Mouse (Mus musculus) adrenal gland, adult 18-20 months (tissue): ENCODE results near the gene Aldoc. TPM values are rescaled to one million over a fixed set of nuclear protein-coding genes. Genes with fewer than 3 reads are reported as not detected.
"Not testable (repeated sequence)": the region's sequence is repeated elsewhere in the genome, so short reads cannot be mapped to it uniquely, and the experiment has no call there.

Experiments
- DNase-seq, 2 experiments: peaks; one replicate each; pipeline ENCODE4 v3.0.0; 2021 to 2022; ENCODE audit warnings: low spot score in 2 of 2
- long read RNA-seq, 2 experiments: library from polyadenylated mRNA; stranded (forward); transcript quantifications; one replicate each; pipeline ENCODE4 v2.0.0; 2021
- total RNA-seq, 2 experiments: library from RNA; stranded (reverse); gene quantifications; 1 replicate in 1 of 2; 2 replicates in 1 of 2; pipeline ENCODE4 v1.2.3; 2021

Gene Aldoc
- total RNA-seq: 10 to 100 TPM; 20.8 to 26.9 TPM
- long read RNA-seq, experiment 1, transcript Aldoc-201 (9 exons, 2,786 nt): major isoform, 18 of 19 reads
- long read RNA-seq, experiment 1, partial matches to known transcripts: 0 of 19 reads
- long read RNA-seq, experiment 1, other reads (novel, unspliced or antisense): 1 of 19 reads
- long read RNA-seq, experiment 2, transcript Aldoc-201 (9 exons, 2,786 nt): major isoform, 27 of 30 reads
- long read RNA-seq, experiment 2, partial matches to known transcripts: 2 of 30 reads
- long read RNA-seq, experiment 2, other reads (novel, unspliced or antisense): 1 of 30 reads

DNA sequence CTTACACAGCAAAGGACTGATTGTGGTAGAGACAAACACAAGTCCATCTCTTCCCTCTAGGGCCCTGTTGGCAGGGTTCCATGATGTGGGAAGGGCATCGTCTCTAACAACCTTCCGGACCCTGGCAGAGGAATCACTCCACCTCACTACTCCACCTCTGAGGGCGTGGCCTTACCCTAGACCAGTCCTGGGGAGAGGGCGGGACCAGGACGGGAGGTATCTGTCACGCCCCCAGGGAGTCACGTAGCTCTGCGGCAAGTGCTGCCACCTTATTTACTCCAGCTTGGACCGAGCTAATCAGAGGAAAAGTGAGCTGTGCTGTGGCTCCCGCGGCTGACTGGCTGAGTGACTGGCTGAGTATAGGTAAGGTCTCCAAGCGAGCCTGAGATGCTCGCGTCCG is at the start of gene Aldoc:
TSS of gene Aldoc (plus strand) at position 109 of the 400 bp plus-strand sequence.
- DNase-seq: peak; percentile 60 to 75

DNA sequence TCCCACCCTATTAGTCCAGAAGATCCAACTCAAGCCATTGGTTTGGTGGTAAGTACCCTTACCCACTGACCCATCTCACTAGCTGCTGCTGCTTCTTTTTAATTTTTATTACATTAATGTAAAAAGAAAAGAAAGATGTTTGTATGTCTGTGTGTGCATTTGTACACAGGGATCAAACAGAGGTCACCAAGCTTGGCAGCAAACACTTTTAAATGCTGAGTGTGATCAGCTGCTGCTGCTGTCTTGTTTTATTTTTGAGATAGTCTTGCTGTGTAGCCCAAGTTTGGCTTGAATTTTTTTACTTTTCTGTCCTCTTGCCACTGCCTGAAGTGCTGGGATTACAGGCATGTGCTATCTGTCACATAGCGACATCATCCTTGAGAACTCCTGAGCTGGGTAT is 47.2 kb upstream of the Aldoc start:
- DNase-seq: no peak

DNA sequence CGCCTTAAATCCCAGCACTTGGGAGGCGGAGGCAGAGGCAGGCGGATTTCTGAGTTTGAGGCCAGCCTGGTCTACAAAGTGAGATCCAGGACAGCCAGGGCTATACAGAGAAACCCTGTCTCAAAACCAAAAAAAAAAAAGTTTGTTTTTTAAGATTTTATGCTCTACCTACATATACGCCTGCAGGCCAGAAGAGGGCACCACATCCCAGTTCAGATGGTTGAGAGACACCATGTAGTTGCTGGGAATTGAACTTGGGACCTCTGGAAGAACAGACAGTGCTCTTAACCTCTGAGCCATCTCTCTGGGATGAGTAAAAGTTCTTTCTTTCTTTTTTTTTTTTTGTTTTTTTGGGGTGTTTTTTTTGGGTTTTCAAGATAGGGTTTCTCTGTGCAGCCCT is 46.6 kb upstream of the Aldoc start:
- DNase-seq: not testable (repeated sequence)

DNA sequence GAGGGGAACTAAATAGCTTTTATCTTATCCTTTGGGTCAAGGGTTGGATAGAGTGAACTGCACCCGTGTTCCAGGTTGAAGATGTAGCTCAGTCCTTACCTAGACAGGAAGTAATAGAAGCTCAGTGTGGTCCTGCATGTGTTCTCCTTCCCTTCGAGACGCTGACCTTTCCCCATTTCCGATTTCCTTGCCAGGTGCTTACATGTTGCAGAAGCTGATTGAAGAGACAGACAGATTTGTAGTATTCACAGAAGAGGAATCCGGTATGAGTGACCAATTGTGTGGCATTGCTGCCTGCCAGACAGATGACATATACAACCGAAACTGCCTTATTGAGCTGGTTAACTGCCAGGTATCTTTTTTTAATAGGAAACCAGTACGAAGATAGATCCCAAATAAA is 43.9 kb upstream of the Aldoc start:
- no peak for DNase-seq

DNA sequence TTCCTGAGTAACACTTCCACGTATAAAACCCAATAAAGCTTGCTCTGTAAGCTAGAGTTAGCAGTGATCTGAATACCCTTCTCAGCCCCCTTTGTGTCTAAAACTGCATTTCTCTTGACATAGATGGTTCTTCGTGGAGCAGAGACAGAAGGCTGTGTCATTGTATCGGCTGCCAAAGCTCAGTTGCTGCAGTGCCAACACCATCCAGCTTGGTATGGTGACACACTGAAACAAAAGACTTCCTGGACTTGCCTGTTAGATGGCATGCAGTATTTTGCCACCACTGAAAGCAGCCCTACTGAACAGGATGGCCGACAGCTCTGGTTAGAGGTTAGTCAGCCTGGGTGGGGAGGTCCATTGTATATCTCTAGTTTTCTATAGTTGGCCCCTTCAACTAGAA is 43.2 kb upstream of the Aldoc start:
- DNase-seq: no peak

DNA sequence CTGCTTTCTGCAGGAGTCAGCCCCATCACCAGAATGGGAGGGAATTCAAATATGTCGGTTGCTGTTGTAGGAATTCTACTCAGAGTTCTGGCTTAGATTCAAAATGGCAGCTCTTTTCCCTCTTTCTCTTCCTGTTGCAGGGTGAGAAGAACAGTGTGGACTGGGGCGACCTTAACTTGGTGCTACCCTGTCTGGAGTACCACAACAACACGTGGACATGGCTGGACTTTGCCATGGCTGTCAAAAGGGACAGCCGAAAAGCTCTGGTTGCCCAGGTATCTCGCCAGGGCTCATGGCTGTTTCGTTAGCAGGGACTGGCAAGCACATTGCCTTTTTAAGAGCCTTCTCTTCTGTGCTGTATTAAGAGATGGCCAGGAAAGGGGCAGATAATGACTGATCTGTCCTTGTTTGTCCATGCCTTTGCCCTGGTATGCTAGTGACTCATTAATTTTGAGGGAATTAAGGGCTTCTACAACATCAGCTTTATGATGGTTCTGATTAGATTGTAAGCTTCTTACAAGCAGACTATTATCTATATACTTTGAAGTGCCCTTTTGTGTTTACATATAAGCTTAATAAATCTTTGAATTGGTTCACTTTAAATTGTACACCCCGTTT is 33.5 kb upstream of the Aldoc start:
- no peak for DNase-seq

DNA sequence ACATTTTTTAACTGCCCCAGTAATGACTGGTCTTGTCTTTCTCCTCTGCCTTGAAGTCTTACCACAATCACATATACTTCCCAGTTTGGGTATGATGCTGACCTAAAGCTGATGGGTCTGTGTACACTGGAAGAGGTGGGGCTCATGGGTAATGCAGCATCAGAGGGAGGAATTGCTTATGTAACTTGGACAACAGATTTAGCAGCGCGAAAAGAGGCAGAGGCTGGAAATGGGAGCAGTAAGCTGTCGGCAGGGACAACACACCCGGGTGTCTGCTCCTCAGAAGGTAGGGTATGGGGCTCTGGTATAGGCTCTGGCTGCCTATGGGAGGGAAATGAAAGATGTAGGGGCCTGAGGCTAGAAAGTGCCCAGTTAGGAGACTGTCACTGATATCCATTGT is 32.1 kb upstream of the Aldoc start, which contains the start of gene BC030499:
TSS of gene BC030499 (plus strand) at position 188 of the 400 bp plus-strand sequence.
- DNase-seq: no peak

DNA sequence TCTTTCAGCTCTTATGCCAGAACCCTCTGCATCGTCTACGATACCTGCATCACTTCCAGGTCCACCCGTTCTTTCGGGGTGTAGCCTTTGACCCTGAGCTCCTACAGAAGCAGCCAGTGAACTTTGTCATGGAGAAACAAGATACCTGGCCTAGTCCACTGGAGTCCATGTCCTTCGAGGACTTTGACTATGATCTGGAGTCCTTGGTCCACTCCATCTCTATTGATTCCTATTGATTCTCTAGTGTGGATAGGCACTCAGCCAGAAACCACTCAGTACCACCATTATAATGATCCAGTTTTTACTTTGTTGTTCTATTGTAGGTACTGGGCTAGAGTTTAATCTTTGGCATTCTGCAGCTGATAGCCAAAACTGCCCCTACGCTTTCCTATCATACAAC is 28.2 kb upstream of the Aldoc start:
- no peak for DNase-seq

DNA sequence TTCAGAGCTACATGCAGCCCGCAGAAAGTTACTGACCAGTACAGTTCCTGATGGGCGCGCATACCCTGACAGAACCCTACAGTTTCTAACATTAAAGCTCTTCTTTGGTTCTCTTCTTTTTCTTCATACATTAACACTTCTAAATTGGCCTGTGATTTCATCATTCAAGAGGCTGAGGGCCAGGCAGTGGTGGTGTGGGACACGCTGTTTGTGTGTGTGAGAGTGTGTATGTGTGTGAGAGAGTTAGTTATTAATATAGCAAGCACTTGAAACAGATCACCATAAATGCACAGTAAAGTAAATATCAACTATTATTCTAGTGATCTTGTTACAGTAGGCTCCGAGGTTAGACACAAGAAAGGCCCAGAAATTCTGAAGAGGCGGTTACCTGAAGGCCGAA is 21.9 kb upstream of the Aldoc start:
- no peak for DNase-seq

DNA sequence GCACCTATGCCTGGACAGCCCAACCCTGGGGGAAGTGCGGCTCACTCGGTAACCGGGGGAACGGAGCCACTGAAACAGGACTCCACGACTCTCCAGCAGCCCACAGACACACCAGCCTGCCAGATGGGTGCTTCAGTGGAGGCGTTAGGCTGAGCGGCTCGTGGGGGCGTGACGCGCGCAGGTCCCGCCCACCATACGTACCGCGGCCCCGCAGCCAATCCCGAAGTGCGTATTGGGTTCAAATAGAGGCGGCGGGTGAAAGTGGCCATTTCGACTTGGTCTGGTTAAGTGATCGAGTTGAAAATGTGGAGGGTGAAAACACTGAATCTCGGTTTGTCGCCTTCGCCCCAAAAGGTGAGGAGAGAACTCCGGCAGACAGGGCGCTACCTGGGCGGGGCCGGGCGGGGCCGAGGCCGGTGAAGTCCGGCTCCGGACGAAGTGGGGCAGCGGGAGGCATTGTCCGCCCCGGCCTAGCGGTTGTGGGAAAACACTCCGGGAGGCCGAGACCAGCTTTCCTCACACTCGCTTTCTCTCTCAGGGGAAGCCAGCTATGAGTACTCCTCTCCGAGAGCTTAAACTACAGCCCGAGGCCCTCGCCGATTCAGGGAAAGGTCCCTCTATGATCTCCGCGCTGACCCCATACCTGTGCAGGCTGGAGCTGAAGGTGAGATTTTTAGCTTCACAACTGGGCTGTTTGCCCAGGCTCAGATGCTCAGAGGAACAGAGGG is 21.2 kb upstream of the Aldoc start, which contains the start of gene Spag5:
TSS of gene Spag5 (plus strand) at position 173 of the 728 bp plus-strand sequence.
- DNase-seq: peak; percentile 85 to 86

DNA sequence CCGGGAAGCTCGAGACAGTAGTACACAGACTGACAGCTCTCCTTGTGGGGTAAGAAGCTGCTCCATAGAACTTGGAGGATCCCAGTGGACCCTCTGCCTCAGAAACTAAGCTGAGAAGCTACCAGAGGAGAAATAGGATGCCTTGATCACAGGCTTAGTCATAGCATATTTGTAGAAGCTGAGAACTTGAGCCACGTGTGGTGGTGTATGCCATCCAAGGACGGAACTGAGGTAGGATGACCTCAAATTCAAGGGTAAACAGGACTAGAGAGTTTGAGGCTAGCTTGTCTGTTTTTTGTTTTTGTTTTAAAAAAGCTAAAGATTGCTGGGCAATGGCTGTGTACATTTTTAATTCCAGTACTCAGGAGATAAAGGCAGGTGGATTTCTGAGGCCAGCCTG is 17.5 kb upstream of the Aldoc start:
- no peak for DNase-seq

DNA sequence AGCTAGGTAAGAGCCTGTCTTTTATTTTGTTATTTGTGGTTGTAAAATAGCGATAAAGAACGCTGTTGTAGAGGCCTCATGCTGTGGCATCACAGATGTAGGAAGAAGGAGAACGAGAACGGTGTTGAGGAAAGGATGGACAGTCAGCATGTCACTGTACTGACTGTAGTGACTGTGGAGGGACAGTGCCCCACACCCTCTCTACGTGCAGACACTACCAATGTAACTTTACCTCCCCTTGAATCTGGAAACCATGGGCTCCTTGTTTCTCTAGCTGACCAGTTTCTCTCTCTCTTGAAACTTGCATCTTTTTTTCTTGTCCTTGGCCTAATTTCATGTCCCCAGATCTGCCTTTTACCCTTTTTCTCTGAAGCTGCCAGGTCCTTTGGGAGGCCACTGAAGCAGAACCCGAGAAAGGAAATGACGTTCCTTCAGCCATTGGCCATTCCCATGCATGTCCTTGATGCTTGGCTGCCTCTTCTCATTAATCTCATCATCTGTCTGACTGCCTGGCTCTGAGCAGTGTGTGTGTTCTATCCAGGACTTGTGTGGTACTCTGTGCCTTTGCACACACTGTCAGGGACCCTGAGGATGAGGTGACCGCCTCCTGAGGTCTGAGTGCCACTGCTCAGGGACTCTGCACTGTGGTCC is 11.8 kb upstream of the Aldoc start:
- DNase-seq: no peak

DNA sequence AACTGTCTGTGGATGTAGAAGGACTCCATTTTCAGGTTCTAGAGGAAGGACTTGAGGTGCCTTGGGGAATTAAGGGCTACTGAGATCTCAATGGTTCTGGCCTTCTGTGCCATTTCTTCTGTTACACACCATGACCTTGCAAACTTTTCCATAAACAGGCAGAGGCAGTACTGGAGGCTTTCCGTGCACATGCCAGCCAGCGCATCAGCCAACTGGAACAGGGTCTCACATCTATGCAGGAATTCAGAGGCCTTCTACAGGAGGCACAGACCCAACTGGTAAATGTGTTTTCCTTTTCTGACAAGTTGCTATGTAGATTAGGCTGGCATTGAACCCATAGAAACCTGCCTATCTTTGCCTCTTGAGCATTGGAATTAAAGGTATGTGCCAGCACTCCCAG is 9.1 kb upstream of the Aldoc start:
- no peak for DNase-seq

DNA sequence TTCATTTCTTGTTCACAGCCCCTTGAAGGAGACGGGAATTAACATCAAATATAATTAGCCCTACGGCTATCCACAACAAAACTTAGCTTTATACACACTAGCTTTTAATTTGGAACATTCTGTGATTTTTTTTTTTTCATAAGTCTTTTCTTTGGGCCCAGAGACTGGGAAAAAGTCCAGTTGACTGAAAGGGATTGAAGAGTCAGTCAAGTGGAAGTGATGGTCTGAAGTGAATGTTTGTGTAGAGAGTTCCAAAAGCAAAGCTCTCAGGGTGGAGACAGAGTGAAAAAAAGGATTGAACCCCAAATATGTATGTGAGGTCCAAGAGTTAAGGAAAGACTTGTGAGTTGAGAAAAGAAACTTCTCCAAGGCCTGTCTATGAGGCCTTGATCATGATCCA is 4.4 kb upstream of the Aldoc start:
- no peak for DNase-seq

DNA sequence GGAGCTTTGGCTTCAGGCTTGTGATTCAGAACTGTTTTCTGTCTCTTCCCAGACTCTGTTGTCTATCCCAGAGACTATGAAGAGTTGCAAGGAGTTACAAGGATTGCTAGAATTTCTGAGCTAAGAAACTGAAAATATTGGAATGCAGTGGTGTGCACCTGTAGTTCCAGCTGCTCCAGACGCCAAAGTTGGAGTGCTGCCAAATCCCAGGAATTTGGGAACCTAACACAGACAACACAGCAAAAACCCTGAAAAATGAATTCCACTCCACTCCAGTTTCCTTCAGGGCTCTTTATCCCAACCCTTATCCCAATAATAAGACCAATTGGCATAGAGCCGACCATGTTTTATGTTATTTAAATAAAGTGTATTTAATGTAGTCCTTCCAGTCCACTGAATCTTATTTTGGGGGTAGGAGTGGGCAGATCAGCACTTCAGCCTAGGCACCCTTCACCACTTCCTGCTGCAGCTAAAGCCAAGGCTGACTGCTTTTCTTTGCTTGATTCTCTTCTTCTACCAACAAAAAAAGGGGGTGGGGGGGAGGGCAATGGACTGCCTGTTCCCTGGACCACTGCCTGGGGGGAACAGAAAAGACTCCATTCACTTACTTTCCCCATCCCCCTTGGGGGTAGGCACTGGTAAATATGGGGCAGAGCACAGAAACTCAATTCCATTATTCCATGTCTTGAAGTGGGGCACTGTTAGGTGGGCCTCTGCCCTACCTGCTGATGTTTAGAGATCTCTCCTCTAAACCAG is 514 bp upstream of the Aldoc start:
- no peak for DNase-seq

DNA sequence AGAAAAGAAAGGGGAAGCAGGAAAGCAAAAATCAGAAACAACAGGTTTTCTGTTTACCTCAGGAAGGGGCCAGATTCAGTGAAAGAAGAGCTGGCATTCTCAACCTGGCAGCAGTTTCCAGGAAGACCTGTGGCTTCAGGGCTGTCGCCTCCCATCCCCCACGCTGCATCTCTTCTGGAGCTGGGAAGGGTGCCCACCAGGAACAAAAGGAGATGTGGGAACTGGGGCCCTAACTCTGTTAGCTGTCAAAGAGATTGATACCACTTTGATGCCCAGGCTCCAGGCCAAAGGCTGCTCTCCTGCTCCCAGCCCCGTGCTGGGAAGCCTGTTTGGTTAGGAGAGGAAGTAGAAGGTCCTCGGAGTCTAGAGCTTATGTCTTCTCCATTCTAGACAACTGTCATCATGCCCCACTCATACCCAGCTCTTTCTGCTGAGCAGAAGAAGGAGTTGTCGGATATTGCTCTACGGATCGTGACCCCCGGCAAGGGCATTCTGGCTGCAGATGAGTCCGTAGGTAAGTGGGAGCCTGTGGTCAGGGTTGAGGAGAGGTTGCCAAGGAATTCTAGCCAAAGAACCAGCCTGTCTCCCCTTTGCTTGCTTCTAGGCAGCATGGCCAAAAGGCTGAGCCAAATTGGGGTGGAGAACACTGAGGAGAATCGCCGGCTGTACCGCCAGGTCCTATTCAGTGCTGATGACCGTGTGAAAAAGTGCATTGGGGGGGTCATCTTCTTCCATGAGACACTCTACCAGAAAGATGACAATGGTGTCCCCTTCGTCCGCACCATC is 1.4 kb downstream of the Aldoc start:
- DNase-seq: no peak

DNA sequence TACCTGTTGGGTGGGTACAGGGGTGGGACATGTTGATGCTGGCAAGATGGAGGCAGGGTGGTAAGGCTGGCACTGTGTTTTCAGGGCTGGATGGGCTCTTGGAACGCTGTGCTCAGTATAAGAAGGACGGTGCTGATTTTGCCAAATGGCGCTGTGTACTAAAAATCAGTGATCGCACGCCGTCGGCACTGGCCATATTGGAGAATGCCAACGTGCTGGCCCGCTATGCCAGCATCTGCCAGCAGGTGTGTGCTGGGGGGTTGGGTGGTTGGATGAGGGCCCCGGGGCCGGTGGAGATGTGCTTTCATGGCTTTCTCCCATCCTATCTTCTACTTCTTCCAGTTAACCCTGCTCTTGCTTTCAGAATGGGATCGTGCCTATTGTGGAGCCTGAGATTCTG is 2.2 kb downstream of the Aldoc start:
- DNase-seq: no peak

DNA sequence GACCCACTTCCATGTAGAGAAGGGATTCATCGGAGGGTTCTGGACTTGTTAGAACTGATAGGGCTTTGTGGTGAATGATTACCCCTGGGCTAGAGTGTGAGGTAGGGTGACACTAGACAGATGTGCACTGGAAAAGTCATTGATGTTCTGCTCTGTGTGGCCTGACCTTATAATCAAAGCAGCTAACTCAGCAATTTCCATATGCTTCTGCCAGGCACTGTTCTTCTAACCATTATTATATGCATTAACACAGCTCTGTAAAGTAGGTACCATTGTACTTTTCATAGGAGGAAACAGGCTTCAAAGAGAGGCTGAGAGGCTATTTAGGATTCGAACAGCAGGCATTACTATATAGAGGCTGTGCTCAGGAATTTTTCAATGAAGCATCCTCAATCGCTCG is 4.4 kb downstream of the Aldoc start:
- DNase-seq: no peak

DNA sequence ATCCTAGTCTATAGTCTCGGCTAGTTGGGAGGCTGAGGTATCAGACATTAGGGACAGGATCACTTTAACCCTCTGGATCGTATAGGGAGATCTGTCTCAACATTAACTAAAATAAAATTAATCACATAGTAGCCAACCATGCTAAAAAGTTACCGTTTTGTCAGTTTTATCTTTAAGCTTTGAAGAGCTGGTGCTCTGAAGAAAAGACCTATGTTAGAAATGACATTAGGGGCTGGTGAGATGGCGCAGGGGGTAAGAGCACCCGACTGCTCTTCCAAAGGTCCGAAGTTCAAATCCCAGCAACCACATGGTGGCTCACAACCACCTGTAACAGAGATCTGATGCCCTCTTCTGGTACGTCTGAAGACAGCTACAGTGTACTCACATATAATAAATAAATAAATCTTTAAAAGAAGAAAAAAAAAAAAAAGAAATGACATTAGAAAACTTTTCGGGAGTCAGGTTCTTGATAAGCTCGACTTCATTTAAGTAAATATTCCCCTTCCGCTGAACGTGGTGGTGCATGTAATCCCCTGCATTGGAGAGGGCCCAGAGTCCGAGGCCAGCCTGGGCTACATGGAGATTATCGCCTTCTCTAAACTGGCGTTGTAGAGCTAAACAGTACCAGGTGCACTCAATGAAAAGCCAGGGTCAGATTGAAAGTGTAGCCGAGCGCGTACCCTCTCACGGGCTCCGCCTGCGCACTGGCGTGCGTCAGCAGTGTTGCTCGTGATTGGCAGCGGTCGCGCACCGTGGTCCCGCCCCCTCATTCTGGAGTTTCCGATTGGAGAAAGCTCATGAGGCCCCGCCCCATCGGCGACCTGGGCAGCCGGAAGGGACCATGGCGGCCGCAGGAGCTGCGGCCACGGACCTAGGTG is 5.1 kb downstream of the Aldoc start, which contains the start of gene Pigs:
TSS of gene Pigs (plus strand) at position 782 of the 878 bp plus-strand sequence.
- peak; percentile 94 to 95 for DNase-seq
